Mouse (Mus musculus): ENCODE measurements at regions not wholly inside any gene's neighbourhood (a gene's known extent, or its start where the extent isn't known, plus 50 kb on each side); places are given as distances from the start of the nearest gene placed in this dataset.
A peak's percentile ranks its signal among the peaks of the same experiment; 100 is the strongest.

GRCm38 (mm10) chr9:90906684-90907083 is 455.5 kb upstream of the Zic4 start:
- H3K9ac ChIP-seq (replicated peaks) = no peak overlapping the region
- H3K27ac ChIP-seq = no peak overlapping the region
- ATAC-seq (ENCODE audit: insufficient number of reproducible peaks, insufficient read depth, low FRiP score, low TSS enrichment, low read depth) = no peak
- H3K36me3 ChIP-seq = no peaks in the 10 kb centered on the region
- no peaks in the 10 kb centered on the region for H3K9me3 ChIP-seq
- no peak overlapping the region for H3K4me3 ChIP-seq (replicated peaks)
- no peaks in the 10 kb centered on the region for H3K4me1 ChIP-seq (replicated peaks)
- H3K27me3 ChIP-seq = no peaks in the 10 kb centered on the region
- no peak overlapping the region for H3K4me2 ChIP-seq
- 96% methylated on average over 7 of the region's 7 CpGs for WGBS

DNA sequence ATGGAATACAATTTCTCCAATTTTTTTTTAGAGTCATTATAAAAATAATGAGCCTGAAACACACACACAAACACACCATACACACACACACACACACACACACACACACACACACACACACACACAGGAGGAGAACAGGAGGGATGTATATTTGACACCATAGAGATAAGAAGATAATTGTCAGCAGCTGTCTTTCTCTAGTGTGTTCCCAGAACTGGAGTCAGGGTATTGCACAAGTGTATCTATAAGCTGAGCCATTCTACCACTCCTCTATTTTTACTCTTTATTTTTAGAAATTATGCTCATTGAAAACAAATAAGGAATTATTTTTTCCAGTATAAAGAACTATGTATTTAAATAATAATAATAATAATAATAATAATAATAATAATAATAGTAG is 407.6 kb upstream of the Zic4 start:
- Histone ChIP-seq H3K4me2 (no peak overlapping the region), H3K4me3 (replicated peaks) (no peak overlapping the region), H3K27me3 (no peaks in the 10 kb centered on the region), H3K9ac (replicated peaks) (no peak overlapping the region), H3K36me3 (no peaks in the 10 kb centered on the region), H3K27ac (no peak overlapping the region), H3K9me3 (no peaks in the 10 kb centered on the region), H3K4me1 (replicated peaks) (no peaks in the 10 kb centered on the region)
- no peak for ATAC-seq (ENCODE audit: insufficient number of reproducible peaks, insufficient read depth, low FRiP score, low TSS enrichment, low read depth)

DNA sequence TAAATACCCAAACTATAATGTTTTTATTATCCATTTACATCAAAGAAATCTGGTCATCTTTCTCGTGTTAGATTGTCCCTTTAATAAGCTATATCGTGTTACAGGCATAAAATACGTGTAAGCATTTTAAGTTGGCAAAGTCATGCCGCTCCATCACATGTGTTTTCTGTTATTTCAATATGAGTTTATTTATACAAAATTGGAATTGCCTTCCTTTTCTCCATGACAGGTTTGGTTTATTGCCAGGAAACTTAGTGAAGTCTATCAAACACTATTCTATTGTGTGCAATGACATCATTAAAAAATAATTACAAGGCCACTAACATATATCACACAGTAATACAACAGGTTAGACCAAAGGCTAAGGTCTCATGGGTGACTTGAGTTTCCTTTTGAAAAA is 400.8 kb upstream of the Zic4 start:
- Histone ChIP-seq H3K4me1 (replicated peaks) (no peaks in the 10 kb centered on the region), H3K4me2 (no peak overlapping the region), H3K9me3 (no peaks in the 10 kb centered on the region), H3K36me3 (no peaks in the 10 kb centered on the region), H3K9ac (replicated peaks) (no peak overlapping the region), H3K27ac (no peak overlapping the region), H3K4me3 (replicated peaks) (no peak overlapping the region), H3K27me3 (no peaks in the 10 kb centered on the region)
- 38% methylated on average over 4 of the region's 4 CpGs for WGBS
- 0 out of 2 replicates have a peak, but pooled peaks have one; percentile 56 for ATAC-seq (ENCODE audit: insufficient number of reproducible peaks, insufficient read depth, low FRiP score, low TSS enrichment, low read depth)

- Histone ChIP-seq H3K27me3 (no peaks in the 10 kb centered on the region), H3K4me1 (replicated peaks) (no peaks in the 10 kb centered on the region), H3K4me3 (replicated peaks) (no peak overlapping the region), H3K36me3 (no peaks in the 10 kb centered on the region), H3K9me3 (no peaks in the 10 kb centered on the region), H3K9ac (replicated peaks) (no peak overlapping the region), H3K4me2 (no peak overlapping the region), H3K27ac (no peak overlapping the region)
- ATAC-seq (ENCODE audit: insufficient number of reproducible peaks, insufficient read depth, low FRiP score, low TSS enrichment, low read depth) = no peak
- WGBS = 76% methylated on average over 3 of the region's 3 CpGs
Observed at GRCm38 (mm10) chr9:90964043-90964442, 398.2 kb upstream of the Zic4 start.

DNA sequence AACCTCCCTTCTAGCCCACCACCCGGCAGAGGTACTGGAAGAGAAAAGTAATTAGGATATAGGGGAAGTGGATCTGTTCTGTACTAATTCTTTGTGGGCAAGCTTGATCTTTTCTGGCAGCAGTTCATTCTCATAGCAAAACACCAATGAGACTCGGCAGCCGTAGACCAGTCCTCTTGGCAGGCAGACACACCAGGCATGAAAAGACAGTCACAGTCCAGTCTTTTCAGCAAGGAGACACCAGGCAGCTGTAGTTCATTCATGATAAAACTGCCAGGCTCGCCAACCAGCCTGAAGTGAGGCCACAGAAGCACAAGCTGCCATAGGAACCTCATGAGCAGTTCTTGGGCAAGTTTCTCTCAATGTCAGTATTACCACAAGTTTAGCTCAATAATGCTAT is 383.5 kb upstream of the Zic4 start:
- no peaks in the 10 kb centered on the region for H3K27me3 ChIP-seq
- H3K4me2 ChIP-seq = no peak overlapping the region
- H3K36me3 ChIP-seq = no peaks in the 10 kb centered on the region
- no peak overlapping the region for H3K9ac ChIP-seq (replicated peaks)
- no peak for ATAC-seq (ENCODE audit: insufficient number of reproducible peaks, insufficient read depth, low FRiP score, low TSS enrichment, low read depth)
- H3K27ac ChIP-seq = no peak overlapping the region
- 83% methylated on average over 4 of the region's 4 CpGs for WGBS
- H3K9me3 ChIP-seq = no peaks in the 10 kb centered on the region
- H3K4me1 ChIP-seq (replicated peaks) = no peaks in the 10 kb centered on the region
- H3K4me3 ChIP-seq (replicated peaks) = no peak overlapping the region

GRCm38 (mm10) chr9:90980023-90980802 is 382.0 kb upstream of the Zic4 start:
- Histone ChIP-seq H3K4me1 (replicated peaks) (no peaks in the 10 kb centered on the region), H3K4me3 (replicated peaks) (no peak overlapping the region), H3K4me2 (no peak overlapping the region), H3K36me3 (no peaks in the 10 kb centered on the region), H3K9ac (replicated peaks) (no peak overlapping the region), H3K27ac (no peak overlapping the region), H3K9me3 (no peaks in the 10 kb centered on the region), H3K27me3 (no peaks in the 10 kb centered on the region)
- 72% methylated on average over 6 of the region's 6 CpGs for WGBS
- ATAC-seq (ENCODE audit: insufficient number of reproducible peaks, insufficient read depth, low FRiP score, low TSS enrichment, low read depth) = no peak

- no peaks in the 10 kb centered on the region for H3K9me3 ChIP-seq
- H3K4me1 ChIP-seq (replicated peaks) = no peaks in the 10 kb centered on the region
- no peak for ATAC-seq (ENCODE audit: insufficient number of reproducible peaks, insufficient read depth, low FRiP score, low TSS enrichment, low read depth)
- no peaks in the 10 kb centered on the region for H3K36me3 ChIP-seq
- H3K9ac ChIP-seq (replicated peaks) = no peak overlapping the region
- no peak overlapping the region for H3K27ac ChIP-seq
- WGBS = 88% methylated on average over 1 of the region's 1 CpGs
- no peak overlapping the region for H3K4me3 ChIP-seq (replicated peaks)
- H3K4me2 ChIP-seq = no peak overlapping the region
- H3K27me3 ChIP-seq = no peaks in the 10 kb centered on the region
Observed at GRCm38 (mm10) chr9:90999178-90999577, 363.0 kb upstream of the Zic4 start.

GRCm38 (mm10) chr9:91004214-91004613 is 358.0 kb upstream of the Zic4 start:
- whole genome bisulfite sequencing = 81% methylated on average over 4 of the region's 4 CpGs
- no peak for ATAC-seq (ENCODE audit: insufficient number of reproducible peaks, insufficient read depth, low FRiP score, low TSS enrichment, low read depth)
- H3K27me3 ChIP-seq = no peaks in the 10 kb centered on the region

GRCm38 (mm10) chr9:91040546-91040945 is 321.7 kb upstream of the Zic4 start:
- WGBS = 42% methylated on average over 2 of the region's 2 CpGs
- H3K4me1 ChIP-seq (replicated peaks) = no peaks in the 10 kb centered on the region
- H3K4me2 ChIP-seq = no peak overlapping the region
- no peak overlapping the region for H3K9ac ChIP-seq (replicated peaks)
- no peaks in the 10 kb centered on the region for H3K36me3 ChIP-seq
- H3K27me3 ChIP-seq = no peaks in the 10 kb centered on the region
- ATAC-seq (ENCODE audit: insufficient number of reproducible peaks, insufficient read depth, low FRiP score, low TSS enrichment, low read depth) = no peak
- H3K27ac ChIP-seq = no peak overlapping the region
- H3K9me3 ChIP-seq = no peaks in the 10 kb centered on the region
- no peak overlapping the region for H3K4me3 ChIP-seq (replicated peaks)

More at GRCm38 (mm10) chr9:91004214-91004613, 358.0 kb upstream of the Zic4 start:
- Histone ChIP-seq H3K9me3 (no peaks in the 10 kb centered on the region), H3K4me2 (no peak overlapping the region), H3K4me3 (replicated peaks) (no peak overlapping the region), H3K36me3 (no peaks in the 10 kb centered on the region), H3K27ac (no peak overlapping the region), H3K9ac (replicated peaks) (no peak overlapping the region), H3K4me1 (replicated peaks) (no peaks in the 10 kb centered on the region)

GRCm38 (mm10) chr9:91048569-91048968 is 313.6 kb upstream of the Zic4 start:
- 34% methylated on average over 2 of the region's 2 CpGs for WGBS
- H3K27ac ChIP-seq = no peak overlapping the region
- ATAC-seq (ENCODE audit: insufficient number of reproducible peaks, insufficient read depth, low FRiP score, low TSS enrichment, low read depth) = no peak

GRCm38 (mm10) chr9:91053065-91053793 is 309.0 kb upstream of the Zic4 start:
- Histone ChIP-seq H3K4me2 (no peak overlapping the region), H3K36me3 (no peaks in the 10 kb centered on the region), H3K4me3 (replicated peaks) (no peak overlapping the region), H3K4me1 (replicated peaks) (no peaks in the 10 kb centered on the region), H3K9me3 (no peaks in the 10 kb centered on the region), H3K9ac (replicated peaks) (no peak overlapping the region), H3K27me3 (no peaks in the 10 kb centered on the region), H3K27ac (no peak overlapping the region)
- WGBS = 31% methylated on average over 4 of the region's 4 CpGs
- ATAC-seq (ENCODE audit: insufficient number of reproducible peaks, insufficient read depth, low FRiP score, low TSS enrichment, low read depth) = peak; percentile 26; the same call in 1 of the 2 replicates

More at GRCm38 (mm10) chr9:91048569-91048968, 313.6 kb upstream of the Zic4 start:
- no peak overlapping the region for H3K4me2 ChIP-seq
- no peaks in the 10 kb centered on the region for H3K36me3 ChIP-seq
- H3K27me3 ChIP-seq = no peaks in the 10 kb centered on the region
- H3K9me3 ChIP-seq = no peaks in the 10 kb centered on the region
- no peaks in the 10 kb centered on the region for H3K4me1 ChIP-seq (replicated peaks)
- no peak overlapping the region for H3K4me3 ChIP-seq (replicated peaks)
- H3K9ac ChIP-seq (replicated peaks) = no peak overlapping the region
